Mouse (Mus musculus): Measurements from ENCODE around the gene Ntn1. TPM values are rescaled to one million over a fixed set of nuclear protein-coding genes. Genes with fewer than 3 reads are reported as not detected.
A peak's percentile ranks its signal among the peaks of the same experiment; 100 is the strongest.

The Ntn1 gene
- total RNA-seq (2021), result 10 to 100 TPM; 10.3 TPM
- long read RNA-seq, experiment 1, partial matches to known transcripts, result 0 of 3 reads
- long read RNA-seq, experiment 1, other reads (novel, unspliced or antisense), result 3 of 3 reads
- long read RNA-seq, experiment 2, full-length matches to known transcripts, result 1 of 3 reads
- long read RNA-seq, experiment 2, partial matches to known transcripts, result 0 of 3 reads
- long read RNA-seq, experiment 2, other reads (novel, unspliced or antisense), result 2 of 3 reads

GRCm38 (mm10) chr11:68400727-68401219 is at the start of gene Ntn1:
TSS of gene Ntn1 (minus strand) at chr11:68400823.
- DNase-seq, result no peak

- DNase-seq, result no peak
These were observed 47.7 kb upstream of the Ntn1 start for GRCm38 (mm10) chr11:68448356-68448755.

GRCm38 (mm10) chr11:68447242-68447641 is 46.6 kb upstream of the Ntn1 start:
- DNase-seq, result no peak

DNA sequence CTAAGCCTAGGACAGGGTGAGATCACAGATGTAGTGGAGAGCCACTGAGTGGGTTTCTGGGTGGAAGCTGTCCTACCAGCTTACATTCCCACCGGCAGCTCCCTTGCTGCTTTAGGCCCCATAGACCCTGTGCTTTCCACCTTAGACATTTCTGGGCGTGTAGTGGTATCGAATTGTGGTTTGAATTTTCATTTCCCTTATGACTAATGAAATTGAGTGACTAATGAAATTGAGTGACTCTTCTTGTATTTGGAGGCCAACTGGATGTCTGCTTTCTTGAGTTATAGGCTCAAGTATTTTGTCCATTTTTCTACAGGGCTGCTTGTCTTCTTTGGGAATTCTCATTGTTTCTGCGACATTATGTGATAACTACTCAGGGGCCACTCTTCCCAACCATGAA is 45.9 kb upstream of the Ntn1 start:
- DNase-seq, result no peak

GRCm38 (mm10) chr11:68445901-68446300 is 45.3 kb upstream of the Ntn1 start:
- DNase-seq, result no peak

- peak; percentile 30 to 39 for DNase-seq
These were observed 42.5 kb upstream of the Ntn1 start for GRCm38 (mm10) chr11:68442983-68443638.

DNA sequence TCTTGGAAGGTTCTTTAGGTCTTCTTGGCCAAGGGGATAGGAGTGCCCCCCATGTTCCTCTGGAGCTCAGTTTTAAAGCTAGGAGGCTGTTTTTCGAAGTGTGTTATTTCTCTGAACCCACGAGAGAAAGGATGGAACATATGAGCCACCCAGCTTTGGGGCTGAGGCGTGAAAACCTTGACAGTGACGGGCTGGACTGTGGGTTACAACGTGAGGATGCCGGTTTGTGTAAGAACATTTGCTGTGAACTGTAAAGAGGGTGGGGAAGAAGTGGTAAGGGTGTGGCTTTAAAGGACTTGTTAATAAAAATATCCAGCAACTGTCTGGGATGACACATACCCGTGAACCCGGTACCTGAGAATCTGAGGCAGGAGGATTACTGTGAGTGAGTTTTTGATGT is 41.7 kb upstream of the Ntn1 start:
- DNase-seq, result no peak

GRCm38 (mm10) chr11:68440965-68441364 is 40.3 kb upstream of the Ntn1 start:
- DNase-seq, result no peak

GRCm38 (mm10) chr11:68440100-68440499 is 39.5 kb upstream of the Ntn1 start:
- no peak for DNase-seq

- DNase-seq, result no peak
These were observed 35.8 kb upstream of the Ntn1 start for GRCm38 (mm10) chr11:68436376-68436775.

DNA sequence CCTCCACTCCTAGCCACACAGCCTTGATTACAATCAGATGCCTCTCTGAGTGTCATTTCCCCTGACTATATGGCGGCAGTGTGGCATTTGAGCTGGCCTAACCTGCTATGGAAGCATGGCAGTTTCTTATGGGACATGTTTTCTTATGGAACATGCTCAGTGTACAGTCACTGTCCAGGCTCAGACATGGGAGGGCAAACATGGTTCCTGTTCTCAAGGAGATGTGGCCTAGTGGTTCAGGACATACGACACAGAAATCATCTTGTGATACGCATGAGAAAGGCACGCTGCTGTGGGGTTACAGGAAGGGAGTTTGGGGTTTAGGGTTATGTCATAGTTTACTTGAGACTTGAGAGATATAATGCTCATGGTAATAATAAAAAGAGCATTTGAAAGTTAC is 35.0 kb upstream of the Ntn1 start:
- no peak for DNase-seq

GRCm38 (mm10) chr11:68434697-68435096 is 34.1 kb upstream of the Ntn1 start:
- DNase-seq, result no peak

- DNase-seq, result no peak
These were observed 32.9 kb upstream of the Ntn1 start for GRCm38 (mm10) chr11:68433534-68433933.

GRCm38 (mm10) chr11:68432361-68433021 is 31.9 kb upstream of the Ntn1 start:
- DNase-seq, result no peak

GRCm38 (mm10) chr11:68431699-68432360 is 31.2 kb upstream of the Ntn1 start, which contains the start of gene Pik3r5:
TSS of gene Pik3r5 (plus strand) at chr11:68432121.
- peak; percentile 80 to 89 for DNase-seq

- no peak for DNase-seq
These were observed 30.0 kb upstream of the Ntn1 start for GRCm38 (mm10) chr11:68430662-68431061.

- DNase-seq, result peak in 1 of 2 experiments; percentile 33
These were observed 26.5 kb upstream of the Ntn1 start for GRCm38 (mm10) chr11:68427083-68427570.

DNA sequence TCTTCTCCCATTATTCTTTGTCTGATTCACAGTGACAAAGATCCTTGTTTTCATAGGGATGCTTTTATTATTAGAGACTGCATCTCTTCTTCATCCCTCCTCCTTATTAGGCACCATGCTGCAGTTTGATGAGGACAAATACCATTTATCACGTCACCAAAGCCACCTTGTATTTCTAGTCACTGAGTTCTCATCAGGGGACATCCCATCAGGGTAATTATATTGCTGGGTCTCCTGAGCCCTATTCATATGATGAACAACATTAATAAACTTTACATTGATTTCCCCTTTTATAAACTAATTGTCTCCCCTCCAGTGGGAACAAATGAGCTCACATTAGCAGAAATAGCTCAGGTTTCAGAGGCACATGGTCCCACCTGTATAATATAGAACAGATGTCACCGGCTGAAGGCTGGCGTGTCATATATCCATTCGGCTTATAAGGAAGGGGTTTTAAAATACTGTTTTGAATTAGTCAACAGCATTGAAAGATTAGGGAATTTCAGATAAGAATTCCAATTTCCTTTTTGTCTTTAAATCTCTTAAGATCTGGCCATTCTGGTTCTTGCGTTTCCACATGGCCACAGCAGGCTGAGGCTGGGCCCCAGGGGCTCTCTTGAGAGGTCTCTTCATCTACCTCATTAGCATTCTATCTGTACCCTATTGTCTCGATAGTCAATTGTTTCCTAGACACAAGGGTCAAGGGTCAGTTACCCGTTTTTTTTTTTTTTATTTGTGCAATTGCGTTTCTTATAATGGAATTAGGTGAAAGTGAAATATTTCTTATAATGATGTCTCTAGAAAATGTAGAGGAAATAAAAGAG is 25.1 kb upstream of the Ntn1 start:
- DNase-seq, result no peak

DNA sequence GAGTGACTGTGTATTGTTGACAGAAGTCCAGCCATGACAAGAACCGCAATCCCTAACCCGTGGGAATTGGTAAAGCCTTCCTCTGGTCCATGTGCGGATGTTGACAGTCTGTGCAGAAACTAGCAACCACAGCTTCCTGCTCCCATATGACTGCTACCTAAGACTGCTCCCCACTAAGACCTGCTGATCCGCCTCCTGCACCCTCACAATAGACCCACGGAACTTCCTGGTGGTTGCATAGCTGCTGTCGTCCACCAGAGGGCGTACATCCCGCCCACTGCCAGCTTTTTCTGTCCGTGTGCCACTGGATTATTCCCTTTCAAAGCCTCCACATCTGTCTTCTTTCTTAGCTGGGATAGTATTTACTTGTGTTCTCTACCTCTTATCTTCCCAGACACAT is 17.2 kb upstream of the Ntn1 start:
- DNase-seq, result peak; percentile 37 to 58

DNA sequence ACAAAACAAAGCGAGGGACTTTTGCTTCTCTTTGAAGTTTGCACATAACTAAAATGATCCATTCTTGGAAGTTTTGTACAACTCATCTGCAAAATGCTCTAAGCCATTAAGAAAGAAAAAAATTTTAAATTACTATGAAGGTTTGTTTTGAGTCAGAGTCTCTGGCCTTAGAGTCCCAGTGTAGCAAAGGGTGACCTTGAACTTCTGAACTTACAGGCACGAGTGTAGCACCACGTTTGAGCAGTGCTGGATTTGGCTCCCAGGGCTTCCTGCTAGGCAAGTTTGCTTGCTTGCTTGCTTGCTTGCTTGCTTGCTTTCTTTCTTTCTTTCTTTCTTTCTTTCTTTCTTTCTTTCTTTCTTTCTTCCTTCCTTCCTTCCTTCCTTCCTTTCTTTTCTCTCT is 16.4 kb upstream of the Ntn1 start:
- DNase-seq, result peak; percentile 32 to 38

DNA sequence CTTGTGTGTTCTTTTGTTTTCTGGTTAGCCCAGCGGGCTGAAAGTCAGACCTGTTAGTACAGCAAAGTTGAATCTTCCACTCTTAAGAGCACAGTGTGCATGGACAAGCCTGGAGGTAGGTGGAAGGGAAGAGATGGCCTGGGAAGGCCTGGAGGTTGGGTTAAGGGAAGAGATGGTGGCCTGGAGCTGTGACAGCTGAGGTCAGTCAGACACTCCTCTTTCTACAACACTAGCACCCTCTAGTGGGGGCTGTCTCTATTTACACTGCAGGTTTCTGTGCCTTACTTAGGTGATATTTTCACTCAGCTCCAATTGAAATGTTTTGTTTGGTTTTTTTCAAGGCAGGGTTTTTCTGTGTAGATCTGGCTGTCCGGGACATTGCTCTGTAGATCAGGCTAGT is 7.5 kb upstream of the Ntn1 start:
- DNase-seq, result peak; percentile 64 to 86

Data from adrenal gland, postnatal 36 days (tissue).